Mouse (Mus musculus) embryonic facial prominence, embryonic 12.5 days (tissue): ENCODE measurements around the gene Slc27a2. TPM values are rescaled to one million over a fixed set of nuclear protein-coding genes. Genes with fewer than 3 reads are reported as not detected.

Source experiments
- ATAC-seq: fragments of 200-750 bp; cut with Nextera tagmentation; 2 replicates; pipeline ENCODE4 v1.8.0; 2017; ENCODE audit not compliant: insufficient number of reproducible peaks, insufficient read depth, low FRiP score, low TSS enrichment
- H3K27ac ChIP-seq: fragments of 300-500 bp; sonication (generic); 2 replicates; pipeline ENCODE4 v1.5.1; 2016; ENCODE audit warnings: mild to moderate bottlenecking
- H3K27me3 ChIP-seq: fragments of 300-500 bp; sonication (generic); 2 replicates; pipeline ENCODE4 v1.6.1; 2016; ENCODE audit warnings: mild to moderate bottlenecking, moderate library complexity
- H3K36me3 ChIP-seq: fragments of 300-500 bp; sonication (generic); 2 replicates; pipeline ENCODE4 v1.6.1; 2016; ENCODE audit warnings: mild to moderate bottlenecking
- H3K4me1 ChIP-seq: fragments of 300-500 bp; sonication (generic); 2 replicates; pipeline ENCODE4 v1.6.1; 2016
- H3K4me2 ChIP-seq: fragments of 300-500 bp; sonication (generic); replicated peaks from 2 replicates; pipeline ENCODE4 v1.6.1; 2016; ENCODE audit warnings: mild to moderate bottlenecking, moderate library complexity
- H3K4me3 ChIP-seq: fragments of 300-500 bp; sonication (generic); 2 replicates; pipeline ENCODE4 v1.5.1; 2016; ENCODE audit warnings: mild to moderate bottlenecking
- H3K9ac ChIP-seq: fragments of 300-500 bp; sonication (generic); 2 replicates; pipeline ENCODE4 v1.6.1; 2016; ENCODE audit warnings: mild to moderate bottlenecking, moderate library complexity
- H3K9me3 ChIP-seq: fragments of 300-500 bp; sonication (generic); 2 replicates; pipeline ENCODE4 v1.6.1; 2016; ENCODE audit warnings: mild to moderate bottlenecking, moderate library complexity
- WGBS: fragments of 180-500 bp; shearing (Covaris S2); methylation state at CpG from one replicate; pipeline ENCODE4 v1.1.7; 2016; 5-methylcytosine and 5-hydroxymethylcytosine counted together
- polyA plus RNA-seq: library from polyadenylated mRNA; unstranded; fragments of >200 nt; fragmentation: Nextera tagmentation; extraction: Ambion mirVana; gene quantifications from 2 replicates; pipeline ENCODE4 v1.2.1, GENCODE M21; 2016

The Slc27a2 gene
- polyA plus RNA-seq, 1 experiment from 2014 or later: 4.5 TPM

DNA sequence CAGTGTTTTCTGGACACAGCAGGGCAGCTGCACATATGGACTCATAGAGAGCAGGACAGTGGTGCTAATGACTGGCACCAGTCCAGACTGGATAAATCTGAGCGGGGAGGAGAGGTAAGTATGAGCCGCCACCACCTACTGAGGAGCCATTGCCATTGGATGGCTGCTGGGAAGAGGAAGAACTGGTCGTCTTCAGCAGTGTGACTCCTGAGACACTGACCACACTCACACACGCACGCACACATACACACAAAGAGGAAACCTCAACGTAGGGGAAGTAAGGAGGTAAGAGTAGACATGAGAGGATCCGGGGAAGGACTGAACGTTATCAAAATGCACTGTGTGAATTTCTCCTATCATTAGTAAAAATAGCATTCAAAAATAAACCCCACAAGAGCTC, 24.7 kb upstream of the Slc27a2 start:
- Histone ChIP-seq H3K4me2 (no peak overlapping the region), H3K9me3 (no peaks in the 10 kb centered on the region), H3K9ac (no peak overlapping the region), H3K36me3 (no peaks in the 10 kb centered on the region), H3K27ac (no peak overlapping the region), H3K4me1 (no peaks in the 10 kb centered on the region), H3K27me3 (no peaks in the 10 kb centered on the region), H3K4me3 (no peak overlapping the region)
- WGBS: 96% methylated on average over 8 of the region's 8 CpGs
- no peak for ATAC-seq

DNA sequence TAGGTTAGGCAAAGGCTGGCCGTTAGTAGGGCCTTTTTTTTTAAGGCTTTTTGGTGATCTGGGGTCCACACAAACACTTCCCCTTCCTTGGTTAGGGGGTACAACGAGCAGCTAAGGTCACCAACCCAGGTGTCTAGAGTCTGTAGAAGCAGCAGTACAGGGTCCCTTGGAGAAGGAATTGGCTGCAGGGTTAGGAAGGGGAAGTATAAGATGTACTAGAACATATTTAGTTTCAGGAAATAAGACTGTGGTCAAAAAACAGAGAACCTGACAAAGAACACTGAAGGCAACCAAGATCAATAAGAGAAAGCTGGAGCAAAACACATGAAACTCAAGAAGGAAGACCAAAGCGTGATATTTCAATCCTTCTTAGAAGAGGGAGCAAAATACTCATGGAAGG, 21.6 kb upstream of the Slc27a2 start:
- H3K36me3 ChIP-seq: no peaks in the 10 kb centered on the region
- 85% methylated on average over 3 of the region's 3 CpGs for WGBS
- ATAC-seq: no peak

DNA sequence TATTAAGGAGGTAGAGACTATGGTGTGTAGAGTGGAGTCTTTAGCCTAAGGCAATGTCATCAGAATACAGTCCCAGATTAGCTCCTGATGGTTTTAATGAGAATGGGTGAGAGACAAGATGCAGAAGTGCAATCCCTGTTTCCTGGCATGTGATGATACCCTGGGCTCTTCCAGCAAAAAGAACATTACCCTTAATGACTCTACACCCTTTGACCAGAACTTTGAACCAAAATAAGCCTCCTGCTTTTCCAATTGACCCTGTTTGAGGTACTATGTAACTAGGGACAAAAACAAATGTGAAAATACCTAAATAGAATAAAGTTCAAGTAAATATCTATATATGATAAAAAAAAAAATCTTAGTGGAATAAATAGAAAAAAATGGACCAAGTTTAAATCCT, 14.6 kb upstream of the Slc27a2 start:
- Histone ChIP-seq H3K4me2 (no peak overlapping the region), H3K27me3 (no peaks in the 10 kb centered on the region), H3K9ac (no peak overlapping the region), H3K4me3 (no peak overlapping the region), H3K4me1 (no peaks in the 10 kb centered on the region), H3K36me3 (no peaks in the 10 kb centered on the region), H3K9me3 (no peaks in the 10 kb centered on the region), H3K27ac (no peak overlapping the region)
- ATAC-seq: no peak

More for the DNA sequence above, 21.6 kb upstream of the Slc27a2 start:
- H3K4me1 ChIP-seq: no peaks in the 10 kb centered on the region
- H3K4me2 ChIP-seq: no peak overlapping the region
- H3K4me3 ChIP-seq: no peak overlapping the region
- H3K9ac ChIP-seq: no peak overlapping the region
- H3K27me3 ChIP-seq: no peaks in the 10 kb centered on the region
- H3K27ac ChIP-seq: no peak overlapping the region
- no peaks in the 10 kb centered on the region for H3K9me3 ChIP-seq

DNA sequence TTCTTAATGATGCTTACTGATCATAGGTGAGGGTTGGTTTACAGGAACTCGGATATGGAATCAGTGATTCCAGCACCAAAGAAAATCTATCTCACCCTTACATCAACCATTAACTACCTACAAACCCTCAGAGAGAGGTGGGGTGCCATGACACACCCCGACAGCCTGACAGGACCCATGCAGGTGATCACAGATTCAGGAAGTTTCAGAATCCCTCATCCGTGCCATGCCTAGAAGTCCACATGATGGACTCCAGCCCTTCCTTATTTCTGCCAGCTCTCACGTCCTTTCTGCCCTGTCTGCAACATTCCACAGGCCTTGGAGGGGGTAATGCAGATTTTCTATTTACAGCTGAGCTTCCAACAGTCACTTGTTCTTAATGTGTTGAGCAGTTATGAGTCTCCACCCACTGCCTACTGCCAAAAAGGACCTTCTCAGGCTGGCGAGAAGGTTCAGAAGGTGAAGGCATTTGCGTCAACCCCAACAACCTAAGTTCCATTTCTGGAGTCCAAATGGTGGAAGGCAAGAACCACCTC, 11.7 kb upstream of the Slc27a2 start:
- no peak for ATAC-seq
- Histone ChIP-seq H3K27me3 (no peaks in the 10 kb centered on the region), H3K36me3 (no peaks in the 10 kb centered on the region), H3K4me2 (no peak overlapping the region), H3K4me3 (no peak overlapping the region), H3K27ac (no peak overlapping the region), H3K9me3 (no peaks in the 10 kb centered on the region), H3K4me1 (no peaks in the 10 kb centered on the region), H3K9ac (no peak overlapping the region)
- WGBS: 85% methylated on average over 6 of the region's 6 CpGs

DNA sequence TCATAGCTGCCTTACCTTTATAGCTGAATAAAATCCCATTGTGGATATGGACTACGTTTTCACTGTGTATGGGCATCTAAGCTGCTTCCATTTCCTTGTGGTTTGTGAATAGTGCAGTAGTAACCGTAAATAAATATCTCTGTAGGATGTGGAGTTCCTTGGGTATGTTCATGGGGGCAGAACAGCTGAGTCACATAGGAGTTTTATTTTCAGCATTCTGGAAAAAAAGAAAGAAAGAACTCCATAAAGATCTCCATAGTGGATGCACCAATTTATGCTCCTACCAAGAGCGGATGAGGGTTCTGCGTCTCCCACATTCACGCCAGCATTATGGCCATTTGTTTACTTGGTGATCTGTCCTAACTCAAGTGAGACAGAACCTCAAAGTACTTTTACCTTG, 10.0 kb upstream of the Slc27a2 start:
- H3K4me1 ChIP-seq: no peaks in the 10 kb centered on the region
- no peak for ATAC-seq
- no peaks in the 10 kb centered on the region for H3K36me3 ChIP-seq
- no peaks in the 10 kb centered on the region for H3K27me3 ChIP-seq
- no peak overlapping the region for H3K4me2 ChIP-seq
- H3K4me3 ChIP-seq: no peak overlapping the region
- no peaks in the 10 kb centered on the region for H3K9me3 ChIP-seq
- H3K27ac ChIP-seq: no peak overlapping the region
- no peak overlapping the region for H3K9ac ChIP-seq
- 90% methylated on average over 5 of the region's 5 CpGs for WGBS

DNA sequence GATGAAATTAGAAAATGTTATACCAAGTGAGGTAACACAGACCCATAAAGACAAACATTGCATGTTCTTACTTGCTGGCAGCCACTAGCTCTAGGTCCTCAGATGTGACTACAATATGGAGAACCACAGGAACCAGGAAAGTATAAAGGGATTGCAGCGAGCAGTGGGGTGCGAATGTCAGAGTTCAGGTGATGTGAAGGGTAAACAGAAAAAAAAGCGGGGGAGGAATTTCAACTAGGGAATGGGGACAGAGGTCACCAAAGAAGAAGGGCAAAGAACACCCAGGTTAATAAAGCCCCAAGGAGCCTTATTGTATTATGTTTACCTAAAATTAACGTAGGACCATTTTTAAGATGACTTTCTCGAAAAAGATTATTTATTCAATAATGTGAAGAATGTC, 6.9 kb upstream of the Slc27a2 start:
- no peak overlapping the region for H3K4me2 ChIP-seq
- H3K27ac ChIP-seq: no peak overlapping the region
- no peaks in the 10 kb centered on the region for H3K9me3 ChIP-seq
- ATAC-seq: no peak
- WGBS: 75% methylated on average over 5 of the region's 5 CpGs
- no peak overlapping the region for H3K4me3 ChIP-seq
- H3K27me3 ChIP-seq: peaks cover 4% of the 10 kb centered on the region; the same call in 1 of the 2 replicates
- H3K36me3 ChIP-seq: no peaks in the 10 kb centered on the region
- no peak overlapping the region for H3K9ac ChIP-seq
- no peaks in the 10 kb centered on the region for H3K4me1 ChIP-seq

DNA sequence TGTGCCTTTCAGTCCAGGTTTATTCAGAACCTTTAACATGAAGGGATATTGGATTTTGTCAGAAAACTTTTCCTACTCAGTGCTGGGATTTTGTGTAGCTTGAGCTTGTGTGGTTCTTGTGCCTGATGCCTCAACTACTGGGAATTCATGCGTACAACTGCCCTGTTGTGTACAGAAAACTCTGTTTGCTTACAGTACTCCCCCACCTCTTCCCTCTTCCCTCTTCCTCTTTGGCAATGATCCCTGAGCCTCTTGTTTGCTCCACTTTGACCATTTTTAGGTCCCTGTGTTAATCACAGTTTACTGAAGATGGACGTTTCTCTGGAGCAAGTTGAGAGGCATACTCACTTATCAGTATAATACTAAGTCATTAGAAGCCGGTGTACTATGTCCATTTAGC, 5.8 kb upstream of the Slc27a2 start:
- no peaks in the 10 kb centered on the region for H3K9me3 ChIP-seq
- H3K4me2 ChIP-seq: no peak overlapping the region
- H3K4me3 ChIP-seq: no peak overlapping the region
- no peaks in the 10 kb centered on the region for H3K36me3 ChIP-seq
- ATAC-seq: no peak
- 80% methylated on average over 3 of the region's 3 CpGs for WGBS
- H3K27me3 ChIP-seq: peaks cover 12% of the 10 kb centered on the region
- H3K4me1 ChIP-seq: no peaks in the 10 kb centered on the region
- H3K9ac ChIP-seq: no peak overlapping the region
- H3K27ac ChIP-seq: no peak overlapping the region

DNA sequence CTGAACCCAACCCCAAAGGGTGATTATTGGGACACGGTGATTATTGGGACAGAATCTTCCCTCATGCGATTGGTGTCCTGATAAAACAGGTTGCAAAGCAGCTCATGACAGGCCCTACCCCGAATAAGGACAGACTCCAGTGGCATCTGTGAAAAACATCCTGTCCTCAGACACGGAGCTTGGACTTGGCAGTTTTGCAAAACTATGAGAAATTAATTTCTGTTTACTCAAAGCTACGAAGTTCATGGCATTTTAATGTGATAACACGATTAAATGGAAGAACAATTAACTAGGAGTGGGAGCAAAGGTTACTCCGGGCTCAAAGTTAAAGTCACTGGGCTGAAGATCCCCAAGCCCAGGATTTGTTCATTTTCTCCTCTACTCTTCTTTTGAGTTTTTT, 2.5 kb upstream of the Slc27a2 start:
- WGBS: 85% methylated on average over 7 of the region's 7 CpGs
- Histone ChIP-seq H3K9me3 (no peaks in the 10 kb centered on the region), H3K27ac (no peak overlapping the region), H3K4me3 (no peak overlapping the region), H3K4me2 (no peak overlapping the region), H3K9ac (no peak overlapping the region), H3K36me3 (no peaks in the 10 kb centered on the region), H3K4me1 (peaks cover 12% of the 10 kb centered on the region), H3K27me3 (peaks cover 43% of the 10 kb centered on the region)
- ATAC-seq: no peak

DNA sequence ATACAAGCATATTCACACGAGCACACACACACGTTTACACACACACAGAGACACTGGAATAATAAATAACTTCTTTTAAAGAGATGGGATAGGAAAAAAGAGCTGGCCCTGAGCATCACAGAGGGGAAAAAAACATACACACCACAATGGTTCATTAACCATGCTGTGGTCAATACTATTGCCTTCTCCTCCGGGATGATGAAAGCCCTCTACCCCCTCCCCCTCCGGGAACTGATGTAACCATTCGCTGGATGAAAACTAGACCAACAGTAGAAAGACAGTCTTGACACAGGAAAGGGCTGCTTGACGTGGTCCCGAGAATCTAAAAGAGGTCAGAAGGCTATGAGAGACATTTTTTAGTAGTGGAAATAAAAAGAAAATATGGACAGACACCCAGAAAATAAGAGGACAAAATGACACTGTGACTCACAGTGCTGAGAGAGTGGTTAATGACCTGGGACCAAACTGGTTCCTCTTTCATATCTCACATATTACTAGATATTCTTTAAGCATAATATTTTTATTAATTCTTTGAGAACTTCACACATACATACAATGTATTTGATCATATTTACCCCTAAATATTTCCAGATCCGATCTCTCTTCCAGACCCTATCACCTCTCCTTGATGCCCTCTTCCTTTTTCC, 840 bp upstream of the Slc27a2 start:
- Histone ChIP-seq H3K9ac (no peak overlapping the region), H3K9me3 (no peaks in the 10 kb centered on the region), H3K27me3 (peaks cover 52% of the 10 kb centered on the region), H3K27ac (no peak overlapping the region), H3K4me1 (peaks cover 12% of the 10 kb centered on the region), H3K4me2 (no peak overlapping the region), H3K4me3 (no peak overlapping the region), H3K36me3 (no peaks in the 10 kb centered on the region)
- ATAC-seq: no peak
- 73% methylated on average over 8 of the region's 8 CpGs for WGBS

DNA sequence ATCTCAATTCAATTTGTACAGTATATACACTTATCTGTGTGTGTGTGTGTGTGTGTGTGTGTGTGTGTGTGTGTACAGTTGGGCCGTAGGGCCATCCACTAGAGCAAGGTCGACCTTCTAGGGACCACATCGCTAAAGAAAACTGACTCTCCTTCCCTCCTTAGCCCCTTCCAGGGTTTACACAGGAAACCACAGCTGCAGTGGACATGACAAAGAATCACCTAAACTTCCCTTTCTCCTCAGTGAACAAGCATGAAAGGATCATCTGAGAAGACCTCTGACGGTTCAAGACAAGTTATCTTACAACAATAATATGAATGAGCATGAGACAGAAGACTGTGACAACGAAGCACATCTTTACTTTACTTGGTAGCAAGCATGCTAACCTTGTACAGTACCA, 311 bp upstream of the Slc27a2 start:
- no peaks in the 10 kb centered on the region for H3K9me3 ChIP-seq
- H3K27ac ChIP-seq: no peak overlapping the region
- WGBS: 24% methylated on average over 5 of the region's 5 CpGs
- H3K36me3 ChIP-seq: no peaks in the 10 kb centered on the region
- ATAC-seq: no peak
- H3K9ac ChIP-seq: no peak overlapping the region
- H3K27me3 ChIP-seq: peaks cover 52% of the 10 kb centered on the region
- no peak overlapping the region for H3K4me3 ChIP-seq
- peaks cover 12% of the 10 kb centered on the region for H3K4me1 ChIP-seq
- H3K4me2 ChIP-seq: no peak overlapping the region

DNA sequence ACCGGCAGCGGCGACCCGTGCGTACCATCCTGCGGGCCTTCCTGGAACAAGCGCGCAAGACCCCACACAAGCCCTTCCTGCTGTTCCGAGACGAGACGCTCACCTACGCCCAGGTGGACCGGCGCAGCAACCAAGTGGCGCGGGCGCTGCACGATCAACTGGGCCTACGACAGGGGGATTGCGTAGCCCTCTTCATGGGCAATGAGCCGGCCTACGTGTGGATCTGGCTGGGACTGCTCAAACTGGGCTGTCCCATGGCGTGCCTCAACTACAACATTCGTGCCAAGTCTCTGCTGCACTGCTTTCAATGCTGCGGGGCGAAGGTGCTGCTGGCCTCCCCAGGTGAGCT, 1.1 kb downstream of the Slc27a2 start:
- Histone ChIP-seq H3K4me2 (peak overlapping the region; percentile 98), H3K27me3 (peaks cover 52% of the 10 kb centered on the region), H3K36me3 (no peaks in the 10 kb centered on the region), H3K27ac (no peak overlapping the region), H3K9me3 (no peaks in the 10 kb centered on the region), H3K4me3 (peak overlapping the region; percentile 52), H3K4me1 (peaks cover 12% of the 10 kb centered on the region), H3K9ac (peak overlapping the region; percentile 41)
- 1% methylated on average over 26 of the region's 26 CpGs for WGBS
- ATAC-seq: peak; percentile 36; the same call in 1 of the 2 replicates

DNA sequence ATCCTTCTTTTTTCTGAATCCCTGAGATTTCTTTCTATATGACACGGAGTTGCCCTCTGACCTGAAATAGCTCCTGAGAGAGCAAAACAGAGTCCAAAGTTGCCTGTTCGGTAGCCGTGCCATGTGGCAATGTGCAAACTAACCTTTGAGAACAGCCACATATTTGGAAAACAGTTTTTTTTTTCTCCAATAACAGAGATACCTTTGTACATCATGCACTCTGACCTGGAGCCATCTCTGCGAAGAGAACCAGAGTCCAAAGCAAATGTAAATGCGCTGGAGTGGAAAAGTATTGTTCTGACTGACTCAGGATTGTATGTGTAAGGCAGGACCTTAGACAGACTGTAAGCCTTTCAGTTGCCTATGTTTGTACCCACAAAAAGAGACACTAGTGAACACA, 3.3 kb downstream of the Slc27a2 start:
- ATAC-seq: no peak
- Histone ChIP-seq H3K9ac (no peak overlapping the region), H3K36me3 (no peaks in the 10 kb centered on the region), H3K27ac (no peak overlapping the region), H3K4me1 (peaks cover 12% of the 10 kb centered on the region), H3K9me3 (no peaks in the 10 kb centered on the region), H3K27me3 (peaks cover 48% of the 10 kb centered on the region), H3K4me3 (no peak overlapping the region), H3K4me2 (no peak overlapping the region)
- WGBS: 73% methylated on average over 5 of the region's 5 CpGs
